Mouse (Mus musculus): ENCODE data around the gene Snx11.

Gene Snx11

DNA sequence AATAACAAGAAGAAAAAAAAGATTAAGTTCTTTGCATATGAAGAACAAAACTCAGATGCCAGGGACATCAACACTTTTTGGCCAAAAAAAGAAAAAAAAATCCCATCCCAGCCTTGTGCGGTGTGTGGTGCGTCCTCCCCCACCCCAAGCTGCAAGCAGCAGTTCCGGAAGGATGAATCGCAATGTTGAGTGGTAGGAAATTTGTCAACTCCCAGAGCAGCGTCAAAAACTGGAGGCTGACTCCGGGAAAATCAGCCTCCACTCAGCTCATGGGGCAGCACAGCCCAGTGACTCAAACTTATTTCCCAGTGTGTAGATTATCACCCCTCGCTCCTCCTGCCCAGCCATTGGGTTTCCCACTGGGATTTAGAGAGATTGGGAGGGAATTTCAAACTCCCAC lies 15.4 kb downstream of the Snx11 start:
- no peak for DNase-seq

DNA sequence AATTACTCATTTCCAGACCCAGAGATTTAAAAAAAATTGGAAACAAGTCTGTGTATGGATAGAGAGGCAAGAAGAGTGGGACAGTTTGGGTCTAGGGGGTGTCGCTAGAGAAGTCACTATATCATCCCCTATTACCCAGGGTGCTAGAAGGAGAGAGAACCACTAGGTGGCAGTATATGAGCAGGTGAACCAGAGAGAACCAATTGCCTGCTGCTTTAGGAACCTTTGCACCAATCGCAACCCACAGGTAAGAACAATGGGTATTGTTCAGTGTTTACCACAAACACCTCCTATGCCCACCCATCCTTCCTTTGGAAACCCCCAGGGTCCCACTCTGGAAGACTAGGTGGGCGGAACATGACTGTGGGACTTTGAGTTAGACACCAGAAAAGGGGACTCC lies 17.3 kb downstream of the Snx11 start:
- DNase-seq: peak; percentile 90

DNA sequence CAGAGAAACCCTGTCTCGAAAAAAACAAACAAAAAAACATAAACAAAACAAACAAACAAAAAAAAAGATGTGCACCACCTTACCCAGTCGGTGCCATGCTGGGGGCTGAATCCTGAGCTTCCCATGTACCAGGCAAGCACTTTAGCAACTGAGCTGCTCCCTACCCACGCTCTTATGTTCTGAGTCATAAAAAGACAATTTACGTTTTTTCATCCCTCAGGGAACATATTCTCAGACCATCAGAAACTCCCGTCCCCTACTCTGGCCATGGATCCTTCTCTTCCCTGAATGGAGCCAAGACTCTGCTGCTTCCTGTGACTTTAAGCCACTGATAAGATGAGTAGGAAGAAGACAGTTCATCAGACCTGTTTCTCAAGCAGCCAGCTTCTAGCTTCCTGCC lies 19.0 kb downstream of the Snx11 start:
- DNase-seq: no peak

DNA sequence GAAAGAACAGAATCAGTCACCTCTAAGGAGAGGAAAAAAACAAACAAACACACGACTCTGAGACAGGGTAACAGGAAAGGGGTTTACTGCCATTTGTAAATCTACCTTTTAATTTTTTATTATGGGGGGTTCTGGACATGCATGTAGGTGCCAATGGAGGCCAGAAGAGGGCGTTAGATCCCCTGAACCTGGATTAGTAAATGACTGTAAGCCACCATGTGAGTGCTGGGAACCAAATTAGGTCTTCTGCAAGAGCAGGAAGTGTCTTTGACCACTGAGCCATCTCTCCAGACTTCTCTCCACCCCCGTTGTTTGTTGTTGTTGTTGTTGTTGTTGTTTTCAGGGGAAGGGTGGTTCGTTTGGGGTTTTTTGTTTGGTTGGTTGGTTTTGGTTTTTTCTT lies 19.9 kb downstream of the Snx11 start:
- DNase-seq: no peak

DNA sequence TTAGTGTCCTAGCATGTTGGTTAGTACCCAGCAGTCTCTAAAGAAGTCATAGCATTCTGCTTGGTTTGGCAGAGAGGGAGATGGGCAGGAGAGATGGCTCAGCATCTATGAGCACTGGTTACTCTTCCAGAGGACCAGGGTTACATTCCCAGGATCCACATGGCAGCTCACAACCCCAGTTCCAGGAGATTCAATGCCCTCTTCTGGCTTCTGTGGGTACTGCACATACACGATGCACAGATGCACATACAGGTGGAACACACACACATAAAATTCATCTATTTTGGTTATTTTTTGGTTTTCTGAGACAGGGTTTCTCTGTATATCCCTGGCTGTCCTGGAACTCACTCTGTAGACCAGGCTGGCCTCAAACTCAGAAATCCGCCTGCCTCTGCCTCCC lies 22.1 kb downstream of the Snx11 start:
- DNase-seq: no peak

DNA sequence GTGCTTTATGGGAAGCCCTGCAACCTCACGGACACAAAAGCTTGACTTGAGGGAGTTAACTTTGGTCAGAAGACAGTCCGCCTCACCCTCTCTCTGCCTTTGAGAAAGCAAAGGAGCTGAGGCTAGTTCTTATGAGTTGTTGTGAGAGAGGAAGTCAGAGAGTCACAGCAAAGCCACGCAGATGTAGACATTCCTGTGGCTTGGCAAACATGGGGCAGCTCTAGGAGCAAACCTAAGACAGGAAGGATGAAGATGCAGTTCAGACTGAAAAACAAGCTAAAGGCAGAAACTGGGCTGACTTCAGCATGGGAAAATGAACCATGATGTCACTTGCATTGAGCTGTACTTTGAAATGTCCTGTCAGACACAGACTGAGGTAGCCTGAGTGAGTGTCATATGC lies 29.8 kb downstream of the Snx11 start:
- DNase-seq: no peak

DNA sequence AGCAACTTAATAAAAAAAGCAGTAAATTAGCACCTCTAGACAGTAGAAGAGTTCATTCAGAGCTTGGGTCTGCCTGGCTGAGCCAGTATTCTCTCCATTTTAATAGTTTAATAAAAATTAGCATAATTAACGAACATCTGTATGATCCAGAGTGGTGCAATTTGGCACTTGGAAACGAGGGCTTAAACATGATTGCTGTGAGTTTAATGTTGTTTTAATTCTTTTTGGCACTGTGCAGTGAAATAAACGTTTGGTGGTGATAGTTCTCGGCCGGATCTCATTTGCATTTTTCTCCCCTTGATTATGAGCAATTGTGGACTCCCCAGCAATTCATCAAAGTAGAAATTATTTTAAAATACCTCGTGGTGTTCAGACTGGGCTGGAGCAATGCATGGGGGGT lies 30.7 kb downstream of the Snx11 start:
- no peak for DNase-seq

DNA sequence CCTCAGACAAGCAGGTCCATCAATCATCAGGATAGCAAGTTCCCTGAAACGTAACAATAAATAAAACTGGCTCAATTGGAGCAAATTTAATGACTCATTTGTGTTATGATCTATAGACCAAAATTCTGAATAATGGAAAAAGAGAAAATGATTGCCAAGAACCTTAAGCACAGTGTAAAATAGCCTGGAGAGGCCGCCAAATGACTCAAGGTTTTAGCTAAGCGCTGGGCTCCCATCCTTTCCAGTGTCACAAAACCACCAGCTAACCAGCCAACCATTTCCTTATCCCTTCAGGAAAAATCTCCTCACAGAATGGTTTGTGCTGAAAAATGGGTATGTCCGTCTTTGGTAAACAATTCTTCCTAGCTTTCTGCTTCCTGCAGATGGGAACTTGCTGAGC lies 33.5 kb downstream of the Snx11 start:
- no peak for DNase-seq

DNA sequence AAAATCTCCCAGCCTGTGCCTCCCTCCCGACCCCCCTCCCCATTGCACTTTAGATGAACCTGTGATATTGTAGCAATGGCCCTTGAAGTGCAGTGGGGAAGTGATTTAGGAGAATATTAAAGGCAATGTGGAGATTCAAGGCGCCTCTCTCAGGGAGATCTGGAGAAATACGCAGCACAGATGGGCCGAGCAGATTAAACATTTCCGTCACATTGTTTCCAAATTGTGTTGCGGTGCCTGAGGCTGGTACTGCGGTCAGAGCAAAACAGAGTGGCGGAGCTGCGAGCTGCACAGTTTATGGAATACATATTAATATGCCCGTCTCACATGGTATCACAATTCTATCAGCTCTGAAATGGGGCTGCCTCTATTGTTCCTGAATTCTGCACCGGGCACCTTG lies 34.4 kb downstream of the Snx11 start:
- no peak for DNase-seq

DNA sequence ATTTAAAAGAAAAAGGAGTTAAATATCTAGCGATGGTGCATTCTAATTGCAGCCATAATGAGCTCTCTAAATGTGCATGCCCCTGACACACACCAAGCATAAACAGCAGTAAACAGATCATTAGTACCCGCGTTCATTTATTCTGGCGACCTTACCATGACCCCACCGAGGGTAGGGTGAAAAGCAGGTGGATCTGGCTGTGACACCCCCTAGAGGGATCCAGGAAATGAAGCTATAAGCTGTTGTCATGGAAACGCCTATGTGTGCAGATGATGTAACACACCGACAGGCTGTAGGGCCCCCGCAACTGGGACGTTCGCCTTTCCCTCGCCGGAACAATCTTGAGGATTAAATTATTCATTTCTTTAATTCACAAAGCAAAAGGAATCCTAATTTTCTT lies 35.4 kb downstream of the Snx11 start:
- DNase-seq: no peak

DNA sequence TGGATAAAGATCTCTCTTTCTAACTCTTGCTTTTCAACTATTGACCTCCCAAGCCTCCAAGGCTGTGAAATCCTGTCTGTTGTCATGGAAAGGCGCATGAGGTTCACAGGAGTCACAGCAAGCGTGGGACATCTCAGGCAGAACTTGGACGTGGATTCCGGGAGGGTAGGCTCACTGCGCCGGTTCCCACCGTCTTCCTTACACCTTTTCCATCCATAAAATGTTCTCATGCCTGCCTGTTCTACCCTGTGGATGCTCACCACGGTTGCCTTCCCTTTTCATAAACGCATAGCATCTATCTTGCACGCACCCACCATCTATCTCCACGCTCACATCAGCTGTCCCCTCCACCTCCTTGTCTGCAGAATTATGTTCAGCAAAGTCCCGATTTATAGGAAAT lies 36.6 kb downstream of the Snx11 start:
- no peak for DNase-seq

DNA sequence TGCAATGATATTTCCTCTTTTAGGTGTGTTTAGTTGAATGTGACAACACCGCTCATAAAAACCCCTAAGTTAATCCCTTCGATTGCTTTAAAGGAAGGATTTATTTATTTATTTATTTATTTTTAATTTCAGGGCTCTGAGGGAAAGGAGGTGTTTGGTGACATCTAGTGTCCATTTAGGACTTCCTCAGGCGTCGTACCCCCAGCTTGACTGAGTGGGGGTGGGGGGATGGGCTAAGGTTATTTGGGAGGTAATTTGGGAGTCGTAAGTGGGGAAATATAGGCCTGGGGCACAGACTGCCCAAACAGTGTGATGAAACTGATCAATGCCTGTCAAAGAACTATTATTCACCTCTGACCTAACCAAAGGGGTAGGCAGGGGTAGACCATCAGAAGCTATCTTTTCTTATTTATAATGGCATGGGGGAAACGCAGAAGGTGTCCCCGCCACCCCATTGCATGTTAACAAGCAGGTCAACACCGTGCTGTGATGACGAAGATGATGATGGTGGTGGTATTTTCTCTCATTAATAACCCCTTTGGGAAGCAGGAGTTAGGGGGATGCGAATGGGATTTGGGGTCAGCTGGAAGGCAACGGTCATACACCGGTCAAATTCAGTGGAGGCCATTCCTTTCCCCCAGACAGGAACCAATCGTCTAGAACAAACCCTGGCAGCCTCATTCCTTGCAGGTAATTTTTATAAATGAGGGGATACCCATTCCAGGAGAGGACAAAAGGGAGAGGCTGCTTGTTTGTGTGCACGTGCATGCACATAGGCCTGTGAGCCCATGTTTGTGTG lies 39.5 kb downstream of the Snx11 start:
- DNase-seq: no peak

DNA sequence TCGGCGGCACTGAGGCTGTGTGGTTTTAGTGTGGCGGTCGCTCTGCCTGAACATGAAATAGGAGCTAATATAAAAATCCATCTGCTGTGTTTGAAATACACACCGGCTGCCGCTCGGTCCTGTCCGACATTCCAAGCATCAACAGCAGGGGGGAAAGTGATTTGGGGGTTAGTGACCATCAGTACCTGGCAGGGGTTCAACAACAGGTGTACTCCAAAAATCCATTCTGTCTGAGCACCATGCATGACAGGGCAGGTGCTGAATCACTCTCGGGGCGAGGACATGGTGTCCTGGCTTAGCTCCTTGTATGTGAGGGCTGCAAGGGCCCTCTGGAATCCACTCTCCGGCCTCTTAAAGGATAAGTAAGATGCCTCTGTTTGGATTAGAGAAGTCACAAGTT lies 41.0 kb downstream of the Snx11 start:
- DNase-seq: peak; percentile 78

DNA sequence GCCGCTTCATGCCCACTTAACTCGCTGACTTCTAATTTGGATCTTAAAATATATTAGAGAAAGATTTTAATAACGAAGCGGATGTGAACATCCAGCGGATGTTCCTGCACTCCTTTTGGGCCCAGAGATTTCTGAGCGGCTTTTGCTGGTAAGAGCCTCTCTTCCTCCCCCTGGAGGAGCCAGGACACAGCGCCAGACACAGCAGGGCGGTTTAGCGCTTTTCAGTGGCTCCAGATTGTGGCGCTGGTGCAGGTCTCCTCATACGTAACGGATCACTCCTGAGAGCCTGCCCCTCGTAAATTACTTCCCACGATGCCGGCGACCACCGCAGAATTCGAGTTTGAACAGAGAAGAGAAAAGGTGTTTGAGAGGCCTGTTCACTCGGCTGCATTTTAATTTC lies 41.5 kb downstream of the Snx11 start:
- peak; percentile 60 for DNase-seq

DNA sequence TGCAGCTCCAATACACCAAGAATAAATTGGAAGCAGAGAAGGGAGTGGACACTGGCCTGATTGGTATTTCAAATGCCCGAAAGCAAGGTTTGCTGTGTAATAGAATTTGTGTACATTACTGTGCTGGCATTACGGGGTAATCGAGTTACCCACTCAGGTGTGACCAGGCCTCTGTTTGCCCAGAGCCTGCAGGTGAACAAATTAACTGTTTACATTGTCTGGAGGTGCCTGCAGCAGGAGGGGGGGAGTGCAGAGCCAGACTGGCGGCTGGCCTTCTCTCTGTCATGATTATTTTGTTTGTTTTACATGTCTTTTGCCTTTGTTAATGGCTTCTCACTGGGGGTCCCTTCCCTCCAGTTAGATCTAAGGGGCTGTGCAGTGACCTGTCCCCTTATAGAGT lies 44.7 kb downstream of the Snx11 start:
- DNase-seq: no peak

DNA sequence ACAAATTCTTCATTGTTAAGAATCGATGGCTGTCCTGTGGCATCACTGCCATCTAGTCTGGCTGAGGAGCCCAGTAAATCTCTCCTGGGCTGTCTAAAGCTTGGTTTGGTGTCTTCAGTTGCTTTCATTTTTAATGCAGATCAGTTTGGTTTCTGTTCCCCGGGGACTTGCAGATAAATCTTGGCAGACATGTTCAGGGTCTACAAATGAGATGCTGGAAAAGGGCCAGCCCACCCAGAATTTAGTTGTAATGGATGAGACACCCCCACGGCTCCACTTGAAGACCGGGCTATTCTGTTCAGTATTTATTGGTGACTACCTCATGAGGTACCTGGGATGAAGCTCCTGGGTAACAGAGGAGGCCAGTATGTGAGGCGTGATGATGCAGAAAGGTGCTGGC lies 47.0 kb downstream of the Snx11 start:
- no peak for DNase-seq

DNA sequence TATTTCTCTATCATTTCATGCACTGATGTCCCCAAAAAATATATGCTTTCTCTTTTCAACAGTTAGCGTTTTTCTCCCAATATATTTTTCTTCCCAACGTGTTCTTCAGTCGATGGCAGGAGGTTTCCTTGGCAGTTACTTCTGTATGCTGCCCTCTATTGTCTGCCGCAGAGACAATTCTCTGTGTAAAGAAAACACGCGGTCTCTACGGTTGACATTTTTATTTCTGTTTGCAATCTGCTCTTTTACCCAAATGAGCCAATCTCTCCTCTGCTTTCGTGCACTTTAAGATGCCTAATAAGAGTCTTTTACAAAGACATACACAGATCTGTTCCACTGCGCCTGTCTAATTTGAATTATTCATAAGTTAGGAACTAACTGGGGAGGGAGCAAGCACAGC lies 47.9 kb downstream of the Snx11 start:
- DNase-seq: no peak

DNA sequence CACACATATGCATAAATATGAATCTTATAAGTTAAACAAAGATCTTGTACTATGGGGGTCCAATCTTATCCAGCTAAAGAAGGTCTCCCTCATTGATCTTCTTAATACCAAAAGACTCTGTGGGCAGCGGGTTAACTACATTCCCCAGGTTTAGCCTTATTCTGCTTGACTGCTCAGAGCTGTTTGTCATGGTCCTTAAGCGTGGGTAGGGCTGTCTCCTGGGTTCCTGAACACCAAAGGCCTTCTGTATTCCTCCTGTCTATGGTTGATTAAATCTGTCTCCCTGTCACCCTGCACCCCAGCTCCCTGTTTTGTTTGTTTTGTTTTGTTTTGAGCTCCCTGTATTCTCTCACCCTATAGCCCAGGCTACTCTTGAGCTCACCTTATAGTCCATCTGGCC lies 48.8 kb downstream of the Snx11 start:
- no peak for DNase-seq

DNA sequence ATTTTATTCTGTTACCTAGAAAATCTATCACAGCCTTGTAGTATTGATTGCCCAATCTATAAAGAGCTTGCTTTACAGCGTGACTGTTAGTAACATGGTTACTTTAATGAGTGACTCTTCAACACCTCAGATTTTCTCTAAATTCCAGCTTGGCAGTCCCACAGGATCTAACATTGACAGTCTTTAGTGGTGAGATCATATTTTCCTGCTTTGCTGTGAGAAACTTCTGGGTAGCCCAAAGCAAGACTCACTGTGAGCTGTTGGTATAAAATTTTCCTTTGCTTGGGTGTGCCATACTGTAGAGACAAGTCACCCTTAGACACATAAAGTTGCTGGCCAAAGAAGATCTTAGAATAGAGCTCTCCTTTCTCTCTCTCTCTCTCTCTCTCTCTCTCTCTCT lies 51.5 kb downstream of the Snx11 start:
- DNase-seq: no peak

DNA sequence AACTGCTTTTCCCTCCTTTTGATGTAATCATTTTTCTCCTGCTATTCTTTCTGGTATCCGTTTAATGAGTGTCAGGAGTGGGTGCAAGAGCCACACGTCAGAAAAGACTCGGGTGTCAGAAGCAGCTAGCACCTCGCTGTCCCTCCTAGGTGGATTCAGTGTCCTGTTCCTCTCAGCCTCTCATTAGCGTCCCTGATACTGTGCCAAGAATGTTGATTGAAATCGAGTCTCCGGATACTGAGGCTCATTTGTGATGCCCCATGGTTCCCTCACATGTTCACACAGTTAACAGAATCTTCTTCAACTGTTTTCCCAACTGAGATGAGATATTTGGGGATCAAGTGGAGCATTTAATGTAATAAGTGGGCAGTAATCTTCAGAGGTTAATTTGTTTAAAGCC lies 58.8 kb downstream of the Snx11 start:
- no peak for DNase-seq
